Mouse (Mus musculus): ENCODE data around the gene Lkaaear1.

Gene Lkaaear1

DNA sequence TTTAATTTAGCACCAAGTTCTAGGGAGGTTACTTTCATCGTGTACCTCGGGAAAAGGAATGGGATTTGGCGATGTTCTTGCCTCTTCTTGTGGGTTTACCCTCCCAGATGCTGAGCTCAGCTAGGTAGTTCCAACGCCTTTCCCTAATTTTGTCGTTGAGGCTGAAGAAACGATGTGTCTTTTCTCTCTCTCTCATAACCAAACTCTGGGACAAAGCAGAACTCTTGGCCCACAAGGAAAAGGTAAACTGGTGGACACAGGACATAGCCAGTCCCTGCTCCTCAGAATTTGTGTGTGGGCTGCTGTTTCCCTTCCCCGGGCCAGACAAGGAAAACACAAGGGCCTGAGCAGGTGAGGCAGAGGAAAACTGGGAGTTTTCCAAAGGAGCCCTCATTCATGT is 26.3 kb downstream of the Lkaaear1 start:
- ChIA-PET CTCF (interaction anchor here in 2 of 4 experiments (0.9 to 4.9 kb wide), 3 partner anchors 9 to 51 kb away, joined by 3 to 29 read pairs (median 3); no protein-coding TSS in a partner anchor), POLR2A (interaction anchor here in 3 of 4 experiments (0.7 to 2.8 kb wide), 8 partner anchors 8 to 214 kb away, joined by 3 to 10 read pairs (median 4); partner anchors contain the start of genes Dnajc5 (in 2 of the 3) and Tcea2 (in 1 of the 3))

DNA sequence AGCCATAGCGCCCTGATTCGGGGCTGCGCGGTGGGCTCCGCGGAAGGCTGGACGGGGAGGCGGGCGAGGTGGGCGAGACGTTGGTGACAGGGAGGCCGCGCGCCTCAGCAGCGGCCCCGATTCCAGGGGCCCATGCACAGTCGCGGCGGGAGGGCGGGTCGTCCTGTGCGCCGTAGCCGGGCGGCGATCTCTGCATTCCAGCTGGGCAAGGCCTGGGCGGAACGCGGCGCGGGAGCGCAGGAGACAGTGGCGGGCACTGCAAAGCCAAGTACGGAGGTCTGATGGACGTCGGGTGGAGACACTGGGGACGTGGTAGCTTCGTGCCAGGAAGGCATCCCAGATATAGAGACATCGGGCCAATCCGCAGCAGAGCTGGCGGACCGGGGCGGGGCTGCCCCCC is 26.9 kb downstream of the Lkaaear1 start, which contains the start of gene Sox18:
Gene Sox18, minus strand, starts transcription at position 315 of the 400 bp plus-strand sequence.
- CTCF ChIA-PET: interaction anchor here in 3 of 4 experiments (0.5 to 4.9 kb wide), 9 partner anchors 9 to 105 kb away, joined by 3 to 29 read pairs (median 3); partner anchors contain the start of gene Tcea2 (in 1 of the 3)
- POLR2A ChIA-PET: interaction anchor here in 3 of 4 experiments (0.7 to 2.9 kb wide), 11 partner anchors 8 to 213 kb away, joined by 3 to 11 read pairs (median 3); partner anchors contain the start of genes Dnajc5 (in 2 of the 3) and Tcea2 (in 1 of the 3)

DNA sequence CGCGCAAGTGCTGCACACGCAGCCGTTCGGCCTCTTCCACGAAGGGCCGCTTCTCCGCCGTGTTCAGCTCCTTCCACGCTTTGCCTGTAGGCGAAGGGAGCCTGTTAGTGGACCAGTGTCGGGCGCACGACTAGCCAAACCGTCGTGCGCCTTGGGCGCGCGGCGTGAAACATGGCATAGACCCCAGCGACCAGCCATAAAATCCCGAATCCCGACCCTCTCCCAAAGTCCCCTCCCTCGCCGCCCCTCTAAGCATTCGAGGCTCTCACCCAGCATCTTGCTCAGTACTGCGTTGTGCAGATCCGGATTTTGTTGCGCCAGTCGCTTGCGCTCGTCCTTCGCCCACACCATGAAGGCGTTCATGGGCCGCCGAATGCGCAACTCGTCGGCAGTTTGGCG is 27.3 kb downstream of the Lkaaear1 start:
- CTCF ChIA-PET: interaction anchor here (0.5 to 4.9 kb wide), 17 partner anchors 8 to 1548 kb away, joined by 3 to 32 read pairs (median 4); partner anchors contain the start of genes Tcea2 (in 2 of the 4), Gm29797 (in 1 of the 4) and Tpd52l2 (in 1 of the 4)
- POLR2A ChIA-PET: interaction anchor here in 3 of 4 experiments (0.9 to 2.9 kb wide), 13 partner anchors 8 to 213 kb away, joined by 3 to 11 read pairs (median 3); partner anchors contain the start of genes Dnajc5 (in 2 of the 3), Samd10 (in 1 of the 3) and Tcea2 (in 1 of the 3)

DNA sequence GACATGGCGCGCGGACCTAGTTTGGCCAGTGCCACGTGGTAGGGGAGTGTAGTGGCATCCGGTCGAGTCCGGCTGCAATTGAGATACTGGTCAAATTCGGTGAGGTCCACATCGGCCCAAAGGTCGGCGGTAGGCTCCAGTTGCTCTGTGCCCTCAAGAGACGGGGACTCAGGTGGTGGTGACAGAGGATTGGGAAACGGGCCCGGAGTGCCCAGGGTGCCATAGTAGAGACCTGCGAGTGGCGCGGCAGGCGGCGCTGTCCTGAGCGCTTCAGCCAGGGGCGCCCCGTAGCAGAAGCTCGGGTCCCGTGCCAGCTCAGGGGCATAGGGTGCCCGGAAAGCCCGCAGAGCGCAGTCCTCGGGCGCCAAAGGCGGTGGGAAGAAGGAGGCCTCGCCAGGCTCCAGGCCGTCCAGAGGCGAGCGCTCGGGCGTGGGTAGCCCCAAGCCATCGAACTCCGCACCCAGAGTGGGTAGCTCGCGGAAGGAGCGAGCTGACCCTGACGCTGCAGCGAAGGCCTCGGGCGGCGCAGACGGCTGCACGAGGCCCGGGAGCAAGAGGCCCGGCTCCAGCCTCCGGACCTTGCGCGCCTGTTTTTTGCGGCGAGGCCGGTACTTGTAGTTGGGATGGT is 27.8 kb downstream of the Lkaaear1 start:
- POLR2A ChIA-PET: interaction anchor here in 3 of 4 experiments (0.5 to 2.9 kb wide), 13 partner anchors 8 to 822 kb away, joined by 3 to 11 read pairs (median 3); partner anchors contain the start of genes Dnajc5 (in 1 of the 3), Samd10 (in 1 of the 3) and Tcea2 (in 1 of the 3)
- CTCF ChIA-PET: interaction anchor here (0.5 to 4.9 kb wide), 16 partner anchors 8 to 1548 kb away, joined by 3 to 32 read pairs (median 4); partner anchors contain the start of genes Tcea2 (in 2 of the 4), Gm29797 (in 1 of the 4) and Tpd52l2 (in 1 of the 4)

DNA sequence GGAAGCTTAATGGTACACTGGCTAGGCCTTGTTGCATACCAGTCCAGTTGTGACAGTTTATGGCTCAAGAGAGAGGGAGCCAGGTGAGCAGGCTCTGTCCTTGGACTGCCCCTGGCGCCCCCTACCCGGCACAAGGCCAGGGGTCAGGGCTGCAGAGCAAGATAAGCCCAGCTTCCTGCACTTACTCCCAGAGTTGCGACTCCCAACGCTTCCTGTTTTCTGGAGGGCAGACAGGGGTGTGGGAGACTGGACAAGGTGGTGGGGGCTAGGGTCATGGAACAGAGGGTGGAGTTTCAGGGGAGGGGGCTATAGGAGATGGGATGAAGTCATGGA is 35.0 kb downstream of the Lkaaear1 start:
- POLR2A ChIA-PET: interaction anchor here in 3 of 4 experiments (0.5 to 2.4 kb wide), 10 partner anchors 10 to 418 kb away, joined by 3 to 11 read pairs (median 4); no protein-coding TSS in a partner anchor
- CTCF ChIA-PET: interaction anchor here (0.5 to 10.8 kb wide), 8 partner anchors 15 to 293 kb away, joined by 3 to 160 read pairs (median 6); partner anchors contain the start of gene Tcea2 (in 2 of the 4)

DNA sequence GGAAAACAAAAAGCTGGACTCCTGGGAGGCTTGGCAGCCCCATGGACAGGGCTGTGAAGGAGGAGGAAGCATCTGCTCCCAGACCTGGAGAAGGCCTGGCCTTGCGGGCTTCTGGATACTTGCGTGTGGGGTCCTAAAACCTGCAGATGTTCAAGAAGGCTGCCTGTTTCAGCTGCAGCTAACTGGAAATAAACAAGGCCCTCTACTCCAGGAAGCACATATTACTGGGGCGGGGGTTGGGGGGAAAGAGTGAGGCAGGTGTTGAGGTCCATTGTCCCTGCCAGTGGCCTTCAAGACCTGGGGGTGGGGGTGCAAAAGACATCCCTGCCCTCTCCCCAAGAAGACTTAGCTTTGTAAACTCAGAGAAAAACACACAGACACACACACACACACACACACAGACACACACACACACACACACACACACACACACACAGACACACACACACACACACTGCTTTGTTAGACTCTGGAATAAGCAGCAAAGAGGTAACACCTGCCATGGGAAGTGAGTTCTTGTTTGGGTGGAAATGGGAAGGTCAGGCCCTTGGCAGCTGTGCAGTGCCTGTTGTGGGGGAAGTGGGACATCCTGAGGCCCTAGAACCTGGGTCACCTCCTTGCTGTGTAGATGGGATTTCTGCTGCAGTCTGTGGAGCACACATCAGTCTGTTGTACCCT is 35.5 kb downstream of the Lkaaear1 start:
- ChIA-PET POLR2A (interaction anchor here in 3 of 4 experiments (0.6 to 2.4 kb wide), 9 partner anchors 9 to 47 kb away, joined by 3 to 11 read pairs (median 3); partner anchors contain the start of gene Sox18 (in 1 of the 3)), CTCF (interaction anchor here (0.5 to 10.8 kb wide), 9 partner anchors 15 to 511 kb away, joined by 3 to 160 read pairs (median 4); partner anchors contain the start of gene Tcea2 (in 2 of the 4))

GRCm38 (mm10) chr2:181659609-181660055 is 38.6 kb downstream of the Lkaaear1 start:
- POLR2A ChIA-PET: interaction anchor here (0.7 to 2.4 kb wide), 31 partner anchors 10 to 205 kb away, joined by 3 to 20 read pairs (median 3); partner anchors contain the start of genes Lkaaear1 (in 2 of the 4), Tcea2 (in 2 of the 4), Polr3k (in 1 of the 4) and Rgs19 (in 1 of the 4)
- CTCF ChIA-PET: interaction anchor here (0.5 to 10.8 kb wide), 43 partner anchors 8 to 510 kb away, joined by 3 to 160 read pairs (median 4); partner anchors contain the start of genes Tcea2 (in 4 of the 4), Sox18 (in 2 of the 4), Ppdpf (in 1 of the 4) and Samd10 (in 1 of the 4)

DNA sequence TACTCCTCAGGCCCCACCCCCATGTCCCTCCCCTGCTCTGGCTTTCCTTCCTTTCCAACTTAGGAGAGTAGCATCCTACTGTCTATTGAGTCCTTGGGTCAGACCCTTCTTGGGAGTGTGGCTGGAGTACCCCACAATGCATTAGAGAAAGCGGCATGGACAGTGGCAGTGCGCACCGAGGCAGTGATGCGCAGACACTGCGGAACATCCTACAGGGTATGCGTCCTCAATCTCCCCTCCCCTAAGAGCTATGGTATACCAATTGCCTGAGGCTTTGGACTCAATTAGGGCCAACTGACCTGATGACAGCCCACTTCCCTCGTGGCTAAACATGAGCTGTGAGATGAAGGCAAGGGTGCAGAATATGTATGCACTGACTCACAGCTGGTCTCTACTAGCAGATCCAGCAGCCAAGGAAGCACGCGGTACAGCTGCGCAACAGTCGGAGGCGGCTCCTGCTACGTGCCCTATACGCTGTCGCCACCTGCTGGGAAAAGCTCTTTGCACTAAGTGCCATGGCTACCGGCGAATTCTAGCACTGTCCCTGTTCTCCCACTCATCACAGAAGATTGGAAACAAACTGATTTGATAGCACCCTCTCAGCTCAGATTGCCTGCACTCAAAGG is 39.2 kb downstream of the Lkaaear1 start:
- POLR2A ChIA-PET: interaction anchor here (0.7 to 2.4 kb wide), 33 partner anchors 10 to 283 kb away, joined by 3 to 20 read pairs (median 3); partner anchors contain the start of genes Lkaaear1 (in 2 of the 4), Tcea2 (in 2 of the 4), Polr3k (in 1 of the 4) and Rgs19 (in 1 of the 4)
- CTCF ChIA-PET: interaction anchor here (0.5 to 10.8 kb wide), 47 partner anchors 9 to 509 kb away, joined by 3 to 160 read pairs (median 4); partner anchors contain the start of genes Tcea2 (in 4 of the 4), Sox18 (in 2 of the 4), Ppdpf (in 1 of the 4) and Samd10 (in 1 of the 4)

DNA sequence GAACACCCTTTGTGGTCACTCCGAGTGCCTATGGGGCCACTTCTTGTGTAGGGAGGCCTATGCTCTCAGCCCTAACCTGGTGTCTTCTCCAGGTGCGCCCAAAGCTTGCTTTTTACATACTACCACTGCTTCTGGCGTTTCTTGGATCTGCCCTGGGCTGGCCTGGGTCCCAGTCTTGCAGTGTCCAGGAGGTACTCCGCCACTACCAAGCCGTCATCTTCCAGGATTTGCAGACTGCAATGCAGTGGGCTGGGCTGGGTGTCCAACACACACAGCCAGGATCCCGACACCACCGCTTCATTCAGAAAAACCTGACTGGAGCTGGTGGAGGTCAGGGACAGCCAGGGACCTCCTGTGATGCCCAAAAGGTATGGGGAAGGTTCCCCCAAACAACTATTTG is 39.7 kb downstream of the Lkaaear1 start:
- ChIA-PET POLR2A (interaction anchor here (0.7 to 2.4 kb wide), 23 partner anchors 10 to 282 kb away, joined by 3 to 20 read pairs (median 4); partner anchors contain the start of genes Tcea2 (in 2 of the 4), Lkaaear1 (in 1 of the 4), Rgs19 (in 1 of the 4) and Samd10 (in 1 of the 4)), CTCF (interaction anchor here (0.5 to 10.8 kb wide), 39 partner anchors 9 to 509 kb away, joined by 3 to 160 read pairs (median 5); partner anchors contain the start of genes Tcea2 (in 4 of the 4), Sox18 (in 2 of the 4) and Ppdpf (in 1 of the 4))

GRCm38 (mm10) chr2:181657441-181657840 is 40.8 kb downstream of the Lkaaear1 start:
- ChIA-PET CTCF (interaction anchor here in 2 of 4 experiments (1.0 to 10.8 kb wide), 5 partner anchors 13 to 21 kb away, joined by 4 to 160 read pairs (median 29); partner anchors contain the start of genes Sox18 (in 1 of the 2) and Tcea2 (in 1 of the 2)), POLR2A (interaction anchor here in 3 of 4 experiments (0.6 to 2.3 kb wide), 7 partner anchors 9 to 138 kb away, joined by 3 to 11 read pairs (median 3); no protein-coding TSS in a partner anchor)

- CTCF ChIA-PET: interaction anchor here in 2 of 4 experiments (1.0 to 10.8 kb wide), 4 partner anchors 12 to 22 kb away, joined by 4 to 160 read pairs (median 18); partner anchors contain the start of gene Tcea2 (in 1 of the 2)
These were observed 41.5 kb downstream of the Lkaaear1 start, which contains the start of gene Gm29797 for GRCm38 (mm10) chr2:181656734-181657133. Gene Gm29797 (plus strand): TSS chr2:181657034.

GRCm38 (mm10) chr2:181653523-181653922 is 44.7 kb downstream of the Lkaaear1 start:
- ChIA-PET CTCF (interaction anchor here in 1 of 4 experiments (2.3 kb wide), 1 partner anchor 25 kb away, joined by 7 read pairs; no protein-coding TSS in a partner anchor), POLR2A (interaction anchor here in 1 of 4 experiments (1.4 kb wide), 1 partner anchor 18 kb away, joined by 3 read pairs; no protein-coding TSS in a partner anchor)

More at GRCm38 (mm10) chr2:181656734-181657133, 41.5 kb downstream of the Lkaaear1 start, which contains the start of gene Gm29797:
- POLR2A ChIA-PET: interaction anchor here in 2 of 4 experiments (0.6 to 1.6 kb wide), 4 partner anchors 16 to 103 kb away, joined by 3 to 4 read pairs (median 4); no protein-coding TSS in a partner anchor

- POLR2A ChIA-PET: interaction anchor here in 1 of 4 experiments (1.4 kb wide), 1 partner anchor 17 kb away, joined by 3 read pairs; no protein-coding TSS in a partner anchor
- CTCF ChIA-PET: interaction anchor here in 1 of 4 experiments (2.3 kb wide), 1 partner anchor 26 kb away, joined by 7 read pairs; no protein-coding TSS in a partner anchor
These were observed 45.2 kb downstream of the Lkaaear1 start for GRCm38 (mm10) chr2:181653065-181653464.

- POLR2A ChIA-PET: interaction anchor here in 3 of 4 experiments (0.8 to 2.2 kb wide), 8 partner anchors 9 to 30 kb away, joined by 3 to 7 read pairs (median 4); no protein-coding TSS in a partner anchor
- CTCF ChIA-PET: interaction anchor here in 3 of 4 experiments (0.6 to 3.4 kb wide), 7 partner anchors 10 to 54 kb away, joined by 4 to 22 read pairs (median 9); partner anchors contain the start of gene Tcea2 (in 1 of the 3)
These were observed 49.3 kb downstream of the Lkaaear1 start for GRCm38 (mm10) chr2:181648926-181649325.
